Mouse (Mus musculus): ENCODE data around the gene Adprhl2. TPM values are rescaled to one million over a fixed set of nuclear protein-coding genes. Genes with fewer than 3 reads are reported as not detected.
A peak's percentile ranks its signal among the peaks of the same experiment; 100 is the strongest.

Gene Adprhl2
- polyA plus RNA-seq, 1 experiment from 2014 or later: 70.5 TPM

DNA sequence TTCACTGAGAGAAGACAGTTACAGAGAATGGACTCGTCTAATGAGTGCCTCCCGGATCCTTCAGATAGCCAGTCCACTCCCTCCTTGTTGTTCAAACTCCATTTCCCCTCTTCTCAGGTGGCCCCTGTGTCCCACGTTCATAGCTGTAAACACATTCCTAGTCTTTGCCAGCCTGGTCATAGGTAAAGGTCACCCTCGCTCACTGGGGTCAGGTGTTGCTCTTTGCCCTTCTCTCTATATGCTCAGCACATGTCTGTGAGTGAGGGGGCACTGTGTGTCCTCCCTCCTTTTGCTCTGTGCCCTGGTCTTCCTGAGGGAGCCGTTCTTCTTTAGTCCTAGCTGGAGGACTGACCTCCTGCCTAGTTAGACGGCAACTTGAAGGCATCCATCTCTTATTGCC is 1.7 kb downstream of the Adprhl2 start:
- Histone ChIP-seq H3K4me3 (no peak overlapping the region), H3K27me3 (peaks cover 24% of the 10 kb centered on the region), H3K9ac (replicated peaks) (no peak overlapping the region), H3K9me3 (no peaks in the 10 kb centered on the region), H3K36me3 (peaks cover 36% of the 10 kb centered on the region), H3K27ac (replicated peaks) (no peak overlapping the region), H3K4me2 (replicated peaks) (no peak overlapping the region), H3K4me1 (peaks cover 16% of the 10 kb centered on the region)
- WGBS: 95% methylated on average over 6 of the region's 6 CpGs
- no peak for ATAC-seq (ENCODE audit: low FRiP score, low read depth)

DNA sequence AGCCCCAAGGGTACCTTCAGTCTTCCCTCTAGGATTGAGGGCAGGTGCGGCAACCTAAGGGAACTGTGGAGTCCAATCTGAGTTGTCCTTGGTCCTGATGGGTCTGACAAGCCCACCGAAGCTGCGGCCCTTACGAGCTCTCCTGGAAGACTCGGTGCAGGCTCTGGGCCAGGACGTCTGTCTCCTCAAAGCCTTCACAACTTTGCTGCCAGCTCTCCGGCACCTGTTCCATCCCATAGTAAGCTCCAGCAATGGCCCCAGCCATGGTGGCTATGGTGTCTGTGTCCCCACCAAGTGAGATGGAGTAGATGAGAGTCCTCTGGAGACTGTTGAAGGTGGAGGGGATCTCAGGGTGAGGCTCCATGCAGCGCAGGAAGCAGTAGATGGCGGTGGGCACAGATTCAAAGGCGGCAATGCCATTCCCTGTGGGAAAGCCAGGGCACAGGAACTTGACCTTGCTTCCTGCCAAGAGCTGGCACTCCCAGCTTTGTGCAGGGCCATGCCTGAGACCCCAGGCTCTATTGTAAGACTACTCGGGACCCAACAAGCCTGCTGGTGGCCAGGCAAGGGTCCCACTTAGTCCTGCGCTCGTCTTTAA is 5.0 kb downstream of the Adprhl2 start:
- peaks cover 9% of the 10 kb centered on the region for H3K4me1 ChIP-seq
- no peak for ATAC-seq (ENCODE audit: low FRiP score, low read depth)
- peaks cover 41% of the 10 kb centered on the region for H3K36me3 ChIP-seq
- H3K27me3 ChIP-seq: no peaks in the 10 kb centered on the region
- no peak overlapping the region for H3K4me3 ChIP-seq
- WGBS: 94% methylated on average over 13 of the region's 13 CpGs
- no peak overlapping the region for H3K4me2 ChIP-seq (replicated peaks)
- H3K9me3 ChIP-seq: no peaks in the 10 kb centered on the region
- H3K9ac ChIP-seq (replicated peaks): no peak overlapping the region; the same call in 1 of the 2 replicates
- no peak overlapping the region for H3K27ac ChIP-seq (replicated peaks)

DNA sequence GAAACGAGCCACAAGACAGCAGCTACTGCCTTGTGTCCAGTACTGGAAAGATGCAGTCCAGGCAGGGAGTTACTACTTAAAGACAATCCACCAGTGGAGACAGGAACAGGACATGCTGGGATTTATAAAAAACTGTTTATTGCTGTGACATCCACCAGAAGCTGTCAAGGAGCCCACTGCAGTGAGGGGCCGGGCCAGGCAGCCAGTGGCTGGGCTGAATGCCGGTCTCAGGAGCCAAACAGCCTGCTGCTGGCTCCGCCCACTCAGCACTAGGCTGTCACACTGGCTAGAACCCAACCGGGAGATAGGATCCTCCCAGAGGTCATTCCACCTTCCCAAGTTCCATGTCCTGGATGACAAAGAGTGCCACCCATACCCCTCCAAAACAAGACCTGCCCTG is 5.6 kb downstream of the Adprhl2 start:
- ATAC-seq (ENCODE audit: low FRiP score, low read depth): no peak
- no peak overlapping the region for H3K9ac ChIP-seq (replicated peaks)
- H3K36me3 ChIP-seq: peaks cover 41% of the 10 kb centered on the region
- WGBS: 56% methylated on average over 5 of the region's 5 CpGs
- H3K27ac ChIP-seq (replicated peaks): no peak overlapping the region
- H3K4me2 ChIP-seq (replicated peaks): no peak overlapping the region
- H3K4me3 ChIP-seq: no peak overlapping the region
- H3K4me1 ChIP-seq: peaks cover 7% of the 10 kb centered on the region
- no peaks in the 10 kb centered on the region for H3K9me3 ChIP-seq
- H3K27me3 ChIP-seq: no peaks in the 10 kb centered on the region

DNA sequence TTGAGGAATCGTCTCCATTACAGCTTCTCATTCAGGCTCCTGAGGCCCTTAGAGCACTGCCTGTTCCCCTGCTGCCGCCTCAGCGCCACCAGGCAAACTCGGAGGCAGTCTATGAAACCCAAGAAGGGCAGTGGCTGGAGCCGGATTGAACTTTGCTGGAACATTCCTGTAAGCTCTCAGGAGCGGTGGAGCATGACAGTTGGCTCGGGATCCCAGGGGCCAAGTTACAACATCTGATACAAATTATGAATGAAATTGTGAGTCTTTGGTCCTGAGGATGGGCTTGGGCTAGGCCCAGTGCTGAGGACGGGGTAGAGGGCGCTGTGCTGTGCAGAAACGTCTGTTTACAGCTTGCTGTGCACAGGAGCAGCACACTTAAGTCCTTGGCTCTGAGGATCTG is 7.1 kb downstream of the Adprhl2 start:
- ATAC-seq (ENCODE audit: low FRiP score, low read depth): no peak
- Histone ChIP-seq H3K27ac (replicated peaks) (peak overlapping the region; percentile 39; the same call in 1 of the 2 replicates), H3K36me3 (peaks cover 41% of the 10 kb centered on the region), H3K9ac (replicated peaks) (no peak overlapping the region), H3K4me1 (0 out of 2 replicates have a peak, but pooled peaks cover 3% of the 10 kb centered on the region), H3K9me3 (no peaks in the 10 kb centered on the region), H3K4me3 (no peak overlapping the region), H3K27me3 (peaks cover 2% of the 10 kb centered on the region; the same call in 1 of the 2 replicates), H3K4me2 (replicated peaks) (no peak overlapping the region)
- 54% methylated on average over 10 of the region's 10 CpGs for WGBS

DNA sequence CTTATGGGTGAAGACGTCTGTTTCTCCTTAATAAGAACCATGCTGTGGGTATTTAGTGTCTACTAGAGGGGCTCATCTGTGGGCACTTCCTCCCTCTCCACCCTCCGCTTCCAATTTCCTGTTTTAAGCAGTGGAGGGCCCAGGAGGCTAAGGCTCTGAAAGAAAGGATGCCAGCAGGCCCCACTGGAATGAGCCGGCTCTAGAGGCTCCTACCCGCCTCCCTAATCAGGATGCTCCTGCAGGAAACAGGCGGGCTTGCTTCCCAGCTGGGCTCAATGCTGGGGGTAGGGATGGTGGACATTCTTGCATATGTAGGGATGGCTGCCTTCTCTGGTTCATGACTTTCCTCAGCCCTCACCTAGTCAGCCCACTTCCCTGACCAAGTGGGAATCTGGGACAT is 8.3 kb downstream of the Adprhl2 start:
- Histone ChIP-seq H3K9ac (replicated peaks) (no peak overlapping the region), H3K27me3 (peaks cover 6% of the 10 kb centered on the region; the same call in 1 of the 2 replicates), H3K27ac (replicated peaks) (peak overlapping the region; percentile 15; the same call in 1 of the 2 replicates), H3K4me1 (0 out of 2 replicates have a peak, but pooled peaks cover 5% of the 10 kb centered on the region), H3K4me3 (no peak overlapping the region), H3K4me2 (replicated peaks) (no peak overlapping the region), H3K9me3 (no peaks in the 10 kb centered on the region), H3K36me3 (peaks cover 39% of the 10 kb centered on the region)
- no peak for ATAC-seq (ENCODE audit: low FRiP score, low read depth)
- 47% methylated on average over 5 of the region's 5 CpGs for WGBS

DNA sequence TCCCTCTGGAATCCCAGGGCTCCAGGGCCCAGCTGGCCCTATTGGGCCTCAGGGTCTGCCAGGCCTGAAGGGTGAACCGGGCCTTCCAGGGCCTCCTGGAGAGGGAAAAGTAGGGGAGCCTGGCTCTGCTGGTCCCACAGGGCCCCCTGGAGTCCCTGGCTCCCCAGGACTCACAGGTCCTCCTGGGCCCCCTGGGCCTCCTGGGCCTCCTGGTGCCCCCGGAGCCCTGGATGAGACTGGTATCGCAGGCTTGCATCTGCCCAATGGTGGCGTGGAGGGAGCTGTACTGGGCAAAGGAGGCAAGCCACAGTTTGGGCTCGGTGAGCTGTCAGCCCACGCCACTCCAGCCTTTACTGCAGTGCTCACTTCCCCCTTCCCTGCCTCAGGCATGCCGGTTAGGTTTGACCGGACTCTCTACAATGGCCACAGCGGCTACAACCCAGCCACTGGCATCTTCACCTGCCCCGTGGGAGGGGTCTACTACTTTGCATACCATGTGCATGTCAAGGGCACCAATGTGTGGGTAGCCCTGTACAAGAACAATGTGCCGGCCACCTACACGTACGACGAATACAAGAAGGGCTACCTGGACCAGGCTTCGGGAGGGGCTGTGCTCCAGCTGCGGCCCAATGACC is 9.8 kb downstream of the Adprhl2 start:
- H3K4me3 ChIP-seq: no peak overlapping the region
- H3K27ac ChIP-seq (replicated peaks): no peak overlapping the region
- no peak overlapping the region for H3K9ac ChIP-seq (replicated peaks)
- peaks cover 24% of the 10 kb centered on the region for H3K36me3 ChIP-seq
- no peak for ATAC-seq (ENCODE audit: low FRiP score, low read depth)
- 0 out of 2 replicates have a peak, but pooled peaks cover 5% of the 10 kb centered on the region for H3K4me1 ChIP-seq
- H3K4me2 ChIP-seq (replicated peaks): no peak overlapping the region
- WGBS: 88% methylated on average over 16 of the region's 16 CpGs
- peaks cover 6% of the 10 kb centered on the region; the same call in 1 of the 2 replicates for H3K27me3 ChIP-seq
- no peaks in the 10 kb centered on the region for H3K9me3 ChIP-seq

DNA sequence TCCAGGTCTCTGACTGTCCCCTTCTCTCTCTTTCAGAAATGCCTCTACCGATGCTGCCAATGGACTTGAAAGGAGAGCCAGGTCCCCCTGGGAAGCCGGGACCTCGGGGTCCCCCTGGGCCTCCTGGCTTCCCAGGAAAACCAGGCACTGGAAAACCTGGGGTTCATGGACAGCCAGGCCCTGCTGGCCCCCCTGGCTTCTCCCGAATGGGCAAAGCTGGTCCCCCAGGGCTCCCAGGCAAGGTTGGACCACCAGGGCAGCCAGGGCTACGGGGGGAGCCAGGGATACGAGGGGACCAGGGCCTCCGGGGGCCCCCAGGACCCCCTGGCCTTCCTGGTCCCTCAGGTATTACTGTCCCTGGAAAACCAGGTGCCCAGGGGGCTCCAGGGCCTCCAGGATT is 11.2 kb downstream of the Adprhl2 start:
- no peak overlapping the region for H3K27ac ChIP-seq (replicated peaks)
- H3K36me3 ChIP-seq: peaks cover 11% of the 10 kb centered on the region; the same call in 1 of the 2 replicates
- no peak overlapping the region for H3K4me2 ChIP-seq (replicated peaks)
- WGBS: 77% methylated on average over 7 of the region's 7 CpGs
- no peak overlapping the region for H3K9ac ChIP-seq (replicated peaks)
- H3K9me3 ChIP-seq: peaks cover 4% of the 10 kb centered on the region; the same call in 1 of the 2 replicates
- H3K4me3 ChIP-seq: no peak overlapping the region
- H3K27me3 ChIP-seq: peaks cover 6% of the 10 kb centered on the region; the same call in 1 of the 2 replicates
- ATAC-seq (ENCODE audit: low FRiP score, low read depth): no peak
- 0 out of 2 replicates have a peak, but pooled peaks cover 5% of the 10 kb centered on the region for H3K4me1 ChIP-seq

DNA sequence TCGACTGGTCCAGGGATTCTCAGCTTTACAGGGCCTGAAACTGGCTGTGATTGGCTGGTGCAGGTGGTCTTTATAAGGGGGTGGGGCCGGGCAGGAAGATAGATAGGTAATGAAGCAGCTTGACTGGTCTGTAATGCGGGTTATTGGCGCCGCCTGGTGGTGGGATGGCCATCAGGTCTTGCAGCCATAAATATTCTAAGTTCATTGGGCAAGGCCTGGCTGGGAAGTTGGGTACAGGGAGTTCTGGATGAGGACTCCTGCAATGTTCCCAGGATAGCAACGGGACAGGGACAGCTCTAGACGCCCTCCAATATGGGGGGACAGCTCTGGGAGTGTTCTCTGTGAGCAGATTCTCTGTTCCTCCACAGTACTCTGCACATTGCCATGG is 11.6 kb downstream of the Adprhl2 start:
- WGBS: under 1% methylated on average over 7 of the region's 7 CpGs
- H3K9ac ChIP-seq (replicated peaks): peak overlapping the region; percentile 39; the same call in 1 of the 2 replicates

DNA sequence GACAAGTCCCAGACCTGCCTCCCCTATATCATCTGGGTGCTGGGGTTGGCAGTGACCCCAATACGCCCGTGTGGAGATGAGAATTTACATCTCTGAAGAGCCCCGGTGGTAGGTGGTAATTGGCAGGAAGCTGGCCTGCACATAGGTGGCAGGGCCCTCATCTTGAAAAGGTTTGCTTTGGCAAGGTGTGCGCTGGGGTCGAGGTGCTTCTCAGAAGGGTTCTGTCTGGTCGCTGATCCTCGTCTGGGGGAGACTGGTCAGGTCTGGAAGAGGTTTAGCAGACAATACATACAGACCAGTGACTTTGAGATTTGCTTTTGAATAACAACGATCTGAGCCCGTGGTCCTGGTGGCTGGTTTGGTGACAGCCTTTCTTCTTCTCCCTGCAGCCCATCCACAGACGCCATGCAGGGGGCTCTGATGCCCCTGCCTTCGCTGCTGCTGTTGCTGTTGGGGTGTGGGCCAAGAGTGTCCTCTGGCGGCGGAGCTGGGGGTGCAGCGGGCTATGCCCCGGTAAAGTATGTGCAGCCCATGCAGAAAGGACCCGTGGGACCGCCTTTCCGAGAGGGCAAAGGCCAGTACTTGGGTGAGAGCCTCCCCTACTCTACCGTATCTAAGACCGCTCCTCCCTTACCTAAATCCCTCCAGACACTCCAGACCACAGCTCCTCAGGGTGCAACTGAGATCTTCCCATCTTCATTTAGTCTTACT is 12.1 kb downstream of the Adprhl2 start:
- Histone ChIP-seq H3K9me3 (peaks cover 4% of the 10 kb centered on the region; the same call in 1 of the 2 replicates), H3K4me2 (replicated peaks) (peak overlapping the region; percentile 51), H3K4me3 (peak overlapping the region; percentile 25), H3K27me3 (peaks cover 6% of the 10 kb centered on the region; the same call in 1 of the 2 replicates), H3K4me1 (0 out of 2 replicates have a peak, but pooled peaks cover 5% of the 10 kb centered on the region), H3K9ac (replicated peaks) (peak overlapping the region; percentile 39; the same call in 1 of the 2 replicates), H3K27ac (replicated peaks) (no peak overlapping the region), H3K36me3 (0 out of 2 replicates have a peak, but pooled peaks cover 1% of the 10 kb centered on the region)
- WGBS: 18% methylated on average over 20 of the region's 20 CpGs
- peak; percentile 65; the same call in 1 of the 2 replicates for ATAC-seq (ENCODE audit: low FRiP score, low read depth)

More for the DNA sequence above, 11.6 kb downstream of the Adprhl2 start:
- H3K36me3 ChIP-seq: 0 out of 2 replicates have a peak, but pooled peaks cover 7% of the 10 kb centered on the region
- H3K9me3 ChIP-seq: peaks cover 4% of the 10 kb centered on the region; the same call in 1 of the 2 replicates
- 0 out of 2 replicates have a peak, but pooled peaks cover 5% of the 10 kb centered on the region for H3K4me1 ChIP-seq
- peak overlapping the region; percentile 51 for H3K4me2 ChIP-seq (replicated peaks)
- H3K27ac ChIP-seq (replicated peaks): no peak overlapping the region
- H3K27me3 ChIP-seq: peaks cover 6% of the 10 kb centered on the region; the same call in 1 of the 2 replicates
- peak; percentile 82 for ATAC-seq (ENCODE audit: low FRiP score, low read depth)
- peak overlapping the region; percentile 25 for H3K4me3 ChIP-seq

DNA sequence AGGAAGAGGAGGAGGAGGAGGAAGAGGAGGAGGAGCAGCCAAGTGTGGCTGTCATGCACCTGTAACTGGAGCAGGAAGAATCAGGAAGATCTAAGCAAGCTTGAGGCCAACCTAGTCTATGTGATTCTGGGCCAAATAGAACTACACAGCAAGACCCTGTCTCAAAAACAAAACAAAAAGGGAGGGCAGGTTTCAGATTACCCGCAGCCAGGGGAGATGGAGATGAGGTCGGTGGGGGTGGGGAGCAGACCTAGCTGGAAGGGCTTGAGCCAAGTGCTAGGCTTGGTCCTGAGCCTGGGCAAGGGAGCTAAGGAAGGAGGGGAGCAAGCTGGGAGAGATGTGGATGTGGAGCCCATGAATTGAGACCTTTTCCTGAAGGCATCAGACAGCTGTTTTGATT is 14.7 kb downstream of the Adprhl2 start:
- peaks cover 10% of the 10 kb centered on the region; the same call in 1 of the 2 replicates for H3K4me1 ChIP-seq
- H3K9me3 ChIP-seq: peaks cover 4% of the 10 kb centered on the region; the same call in 1 of the 2 replicates
- H3K4me2 ChIP-seq (replicated peaks): no peak overlapping the region
- H3K4me3 ChIP-seq: no peak overlapping the region
- WGBS: 13% methylated on average over 2 of the region's 2 CpGs
- ATAC-seq (ENCODE audit: low FRiP score, low read depth): no peak
- no peak overlapping the region for H3K27ac ChIP-seq (replicated peaks)
- no peak overlapping the region for H3K9ac ChIP-seq (replicated peaks)
- H3K36me3 ChIP-seq: no peaks in the 10 kb centered on the region
- peaks cover 31% of the 10 kb centered on the region for H3K27me3 ChIP-seq

DNA sequence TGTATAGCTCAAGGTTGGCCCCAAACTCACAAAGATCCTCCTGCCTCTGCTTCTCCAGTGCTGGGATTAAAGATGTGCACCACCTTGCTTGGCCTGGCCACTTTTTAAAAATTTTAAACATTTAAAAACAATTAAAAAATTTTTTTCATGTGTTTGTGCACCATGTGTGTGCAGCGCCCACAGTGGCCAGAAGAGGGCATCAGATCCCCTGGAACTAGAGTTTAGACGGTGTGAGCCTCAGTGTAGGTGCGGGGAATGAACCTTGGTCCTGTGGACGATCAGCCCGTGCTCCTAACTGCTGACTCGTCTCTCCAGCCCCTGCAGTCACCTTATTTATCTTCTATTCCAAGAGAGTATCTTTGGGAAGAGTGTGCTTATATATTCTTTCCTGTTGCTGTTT is 15.4 kb downstream of the Adprhl2 start:
- Histone ChIP-seq H3K4me1 (peaks cover 16% of the 10 kb centered on the region), H3K9ac (replicated peaks) (no peak overlapping the region), H3K9me3 (peaks cover 4% of the 10 kb centered on the region; the same call in 1 of the 2 replicates), H3K4me3 (no peak overlapping the region), H3K27me3 (peaks cover 39% of the 10 kb centered on the region), H3K27ac (replicated peaks) (no peak overlapping the region), H3K36me3 (no peaks in the 10 kb centered on the region), H3K4me2 (replicated peaks) (no peak overlapping the region)
- WGBS: 91% methylated on average over 6 of the region's 6 CpGs
- ATAC-seq (ENCODE audit: low FRiP score, low read depth): no peak

All from midbrain, embryonic 12.5 days (tissue).